Mouse (Mus musculus) heart, postnatal 0 days (tissue): ENCODE measurements around the gene Fam83e. TPM values are rescaled to one million over a fixed set of nuclear protein-coding genes. Genes with fewer than 3 reads are reported as not detected.

Experiments used
- ATAC-seq: fragments of 200-750 bp; cut with Nextera tagmentation; 2 replicates; pipeline ENCODE4 v1.8.0; 2017; ENCODE audit warnings: low read depth, moderate number of reproducible peaks, moderate library complexity; ENCODE audit not compliant: insufficient read depth
- DNase-seq: peaks from one replicate; pipeline ENCODE4 v3.0.0-alpha.2; 2016; ENCODE audit warnings: low spot score
- H3K27ac ChIP-seq: fragments of 300-500 bp; sonication (generic); 2 replicates; pipeline ENCODE4 v1.5.1; 2014; ENCODE audit warnings: low read depth, mild to moderate bottlenecking
- H3K27me3 ChIP-seq: fragments of 300-500 bp; sonication (generic); 2 replicates; pipeline ENCODE4 v1.6.1; 2014; ENCODE audit warnings: low read length, mixed read lengths; ENCODE audit not compliant: control insufficient read depth, insufficient read depth
- H3K36me3 ChIP-seq: fragments of 300-500 bp; sonication (generic); replicated peaks from 2 replicates; pipeline ENCODE4 v1.6.1; 2014; ENCODE audit warnings: low read length, mixed read lengths; ENCODE audit not compliant: control insufficient read depth, insufficient read depth
- H3K4me1 ChIP-seq: fragments of 300-500 bp; sonication (generic); 2 replicates; pipeline ENCODE4 v1.6.1; 2014; ENCODE audit warnings: antibody characterized with exemption; ENCODE audit not compliant: control insufficient read depth, insufficient read depth
- H3K4me2 ChIP-seq: fragments of 300-500 bp; sonication (generic); 2 replicates; pipeline ENCODE4 v1.6.1; 2014; ENCODE audit warnings: low read depth, mild to moderate bottlenecking, low read length, moderate library complexity
- H3K4me3 ChIP-seq: fragments of 300-500 bp; sonication (generic); 2 replicates; pipeline ENCODE4 v1.5.1; 2014; ENCODE audit warnings: low read depth, low read length
- H3K9ac ChIP-seq: fragments of 300-500 bp; sonication (generic); replicated peaks from 2 replicates; pipeline ENCODE4 v1.6.1; 2014; ENCODE audit warnings: low read depth, low read length, mixed read lengths
- H3K9me3 ChIP-seq: fragments of 300-500 bp; sonication (generic); replicated peaks from 2 replicates; pipeline ENCODE4 v1.6.1; 2016; ENCODE audit warnings: low read length; ENCODE audit not compliant: control insufficient read depth
- CTCF ChIP-seq: IDR thresholded peaks from 2 replicates; pipeline ENCODE4 v1.5.1; 2016; ENCODE audit warnings: antibody characterized with exemption, control low read depth, low read depth
- EP300 ChIP-seq: IDR thresholded peaks from 2 replicates; pipeline ENCODE4 v1.6.1; 2016; ENCODE audit warnings: antibody characterized with exemption, low read depth
- WGBS: fragments of 180-500 bp; shearing (Covaris S2); extraction: QIAGEN DNeasy Blood & Tissue Kit; methylation state at CpG from one replicate; pipeline ENCODE4 v1.1.7; 2014; 5-methylcytosine and 5-hydroxymethylcytosine counted together
- polyA plus RNA-seq: library from polyadenylated mRNA; unstranded; fragments of >200 nt; fragmentation: Nextera tagmentation; extraction: Ambion mirVana; gene quantifications from 2 replicates; pipeline ENCODE4 v1.2.1, GENCODE M21; 2015
- total RNA-seq: library from RNA; depleted of rRNA; stranded (reverse); fragments of >200 nt; gene quantifications from 2 replicates; pipeline ENCODE4 v1.2.3, GENCODE M21; 2014; ENCODE audit warnings: low replicate concordance; rRNA removed

The Fam83e gene
- total RNA-seq (not detected in 2 replicates), polyA plus RNA-seq (0.07 and 0.26 TPM in 2 replicates)

DNA sequence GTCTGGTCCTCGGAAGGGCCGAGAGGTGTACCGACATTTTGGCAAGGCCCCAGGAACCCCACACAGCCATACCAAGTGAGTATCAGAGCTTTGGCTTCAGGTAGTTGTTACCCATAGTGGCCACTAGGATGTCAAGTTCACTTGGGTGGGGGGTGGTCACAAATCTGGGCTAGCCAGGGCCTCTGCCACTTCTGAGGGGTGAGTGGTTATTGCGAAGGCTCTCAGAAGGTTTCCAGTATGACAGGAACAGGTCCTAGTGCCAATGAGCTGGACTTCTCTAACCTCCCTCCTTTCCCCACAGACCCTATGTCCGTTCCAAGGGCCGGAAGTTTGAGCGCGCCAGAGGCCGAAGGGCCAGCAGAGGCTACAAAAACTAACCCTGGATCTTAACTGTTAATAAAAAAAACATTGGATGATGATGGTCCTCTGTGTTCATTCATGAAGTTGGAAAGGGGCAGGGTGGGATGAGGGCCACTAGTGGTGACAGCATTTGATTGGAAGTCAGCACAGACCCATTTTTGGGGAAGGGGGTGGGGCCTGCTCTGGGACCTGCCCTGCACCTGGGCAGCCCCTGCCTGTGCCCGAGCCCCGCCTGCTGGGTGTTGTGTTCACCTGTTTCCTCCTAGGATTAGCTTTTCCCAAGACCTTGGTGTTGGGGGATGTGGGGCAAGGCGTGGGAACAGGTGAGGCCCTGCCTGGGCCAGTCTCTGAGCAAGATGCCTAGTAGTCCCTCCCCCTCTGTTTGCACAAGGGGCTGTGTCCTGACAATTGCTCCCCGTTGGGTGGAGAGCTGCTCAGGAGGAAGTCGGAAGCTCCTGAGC lies at the start of gene Fam83e:
Gene Fam83e, plus strand, starts transcription at position 800 of the 821 bp plus-strand sequence.
- Histone ChIP-seq H3K4me3 (no peak within 1 kb of the TSS), H3K27ac (no peak within 1 kb of the TSS), H3K4me1 (peaks cover 23% of the 10 kb centered on the region), H3K4me2 (no peak within 1 kb of the TSS), H3K9me3 (no peaks in the 10 kb centered on the region), H3K27me3 (no peaks in the 10 kb centered on the region), H3K9ac (no peak within 1 kb of the TSS), H3K36me3 (peaks cover 36% of the 10 kb centered on the region)
- ATAC-seq (no peak), DNase-seq (no peak)
- TF ChIP-seq CTCF, result no peak
- TF ChIP-seq EP300, result no peak
- 81% methylated on average over 14 of the region's 14 CpGs for WGBS

DNA sequence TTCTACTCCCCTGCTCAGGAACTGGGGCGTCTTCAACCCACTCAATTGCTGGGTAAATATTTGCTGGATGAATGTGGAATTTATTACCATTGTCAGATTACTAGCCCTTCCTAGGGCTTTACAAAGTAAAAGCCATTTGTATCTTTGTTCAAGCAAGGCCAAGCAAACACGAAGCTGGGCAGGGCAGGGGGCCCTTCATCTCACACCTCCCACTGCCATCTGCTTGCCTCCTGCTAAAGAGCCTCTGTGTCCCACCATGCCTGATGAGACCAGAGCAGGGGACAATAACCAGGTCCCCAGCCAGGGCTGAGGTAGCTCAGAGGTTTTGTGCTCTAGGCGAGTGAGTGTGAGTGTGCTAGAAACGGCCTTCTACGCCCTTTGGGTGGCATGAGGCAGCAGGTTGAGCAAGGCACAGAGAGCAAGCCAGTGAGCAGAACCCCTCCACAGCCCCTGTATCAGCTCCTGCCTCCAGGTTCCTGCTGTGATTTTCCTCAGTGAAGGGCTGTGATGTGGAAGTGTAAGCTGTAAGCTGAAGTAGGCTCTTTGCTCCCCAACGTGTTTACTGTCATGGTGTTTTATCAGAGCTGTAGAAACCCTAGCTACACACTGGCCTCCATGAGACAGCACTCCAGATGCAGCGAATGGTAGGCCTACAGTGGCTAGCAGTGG lies 43.3 kb upstream of the Fam83e start:
- Histone ChIP-seq H3K4me2 (no peak overlapping the region), H3K9ac (no peak overlapping the region), H3K36me3 (no peaks in the 10 kb centered on the region), H3K4me3 (no peak overlapping the region), H3K4me1 (peaks cover 26% of the 10 kb centered on the region), H3K27ac (no peak overlapping the region), H3K9me3 (no peaks in the 10 kb centered on the region), H3K27me3 (no peaks in the 10 kb centered on the region)
- ATAC-seq (no peak), DNase-seq (no peak)
- TF ChIP-seq EP300 (no peak), CTCF (no peak)
- 76% methylated on average over 7 of the region's 7 CpGs for WGBS

- H3K4me2 ChIP-seq, result no peak overlapping the region
- 92% methylated on average over 14 of the region's 14 CpGs for WGBS
- no peak overlapping the region for H3K9ac ChIP-seq
- H3K4me1 ChIP-seq, result peaks cover 26% of the 10 kb centered on the region
- DNase-seq, result no peak
- no peaks in the 10 kb centered on the region for H3K9me3 ChIP-seq
- H3K4me3 ChIP-seq, result no peak overlapping the region
- TF ChIP-seq EP300 (no peak), CTCF (no peak)
- H3K27ac ChIP-seq, result no peak overlapping the region
- no peaks in the 10 kb centered on the region for H3K36me3 ChIP-seq
- ATAC-seq, result no peak
- H3K27me3 ChIP-seq, result no peaks in the 10 kb centered on the region
These were observed 42.5 kb upstream of the Fam83e start for GRCm38 (mm10) chr7:45678513-45678912.

DNA sequence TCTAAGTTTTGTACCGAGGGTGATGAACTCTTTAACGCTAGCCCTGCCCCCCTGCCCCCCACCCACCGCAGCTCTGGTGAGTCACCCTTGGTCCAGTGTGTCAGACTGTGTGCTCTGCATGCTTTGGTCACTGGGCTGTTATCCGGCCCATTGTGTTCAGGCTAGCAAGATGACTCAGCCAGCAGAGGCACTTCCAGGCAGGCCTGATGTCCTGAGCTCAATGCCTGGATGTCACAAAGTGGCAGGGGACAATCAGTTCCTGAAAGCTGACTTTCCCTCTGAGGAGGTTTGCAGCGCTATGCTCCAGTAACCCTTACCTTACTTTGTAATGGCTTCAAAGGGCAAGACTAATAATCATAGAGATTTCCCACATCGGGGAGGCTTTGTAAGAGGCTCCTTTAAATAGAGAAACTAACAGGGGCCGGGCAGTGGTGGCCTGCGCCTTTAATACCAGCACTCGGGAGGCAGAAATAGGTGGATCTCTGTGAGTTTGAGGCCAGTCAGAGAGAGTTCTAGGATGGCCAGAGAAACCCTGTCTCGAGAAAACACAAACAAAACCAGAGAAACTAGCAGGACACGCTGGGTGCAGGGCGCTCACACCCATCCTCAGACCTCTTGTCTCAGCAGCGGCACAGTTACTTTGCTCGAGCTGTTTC lies 40.9 kb upstream of the Fam83e start:
- Histone ChIP-seq H3K27me3 (no peaks in the 10 kb centered on the region), H3K4me1 (peaks cover 26% of the 10 kb centered on the region), H3K4me2 (no peak overlapping the region), H3K27ac (peak overlapping the region; percentile 89), H3K9me3 (no peaks in the 10 kb centered on the region), H3K9ac (no peak overlapping the region; the same call in 1 of the 2 replicates), H3K4me3 (no peak overlapping the region), H3K36me3 (no peaks in the 10 kb centered on the region)
- ATAC-seq (peak; percentile 83), DNase-seq (peak; percentile 79)
- peak; percentile 90 for TF ChIP-seq EP300
- TF ChIP-seq CTCF, result no peak
- 49% methylated on average over 14 of the region's 14 CpGs for WGBS

DNA sequence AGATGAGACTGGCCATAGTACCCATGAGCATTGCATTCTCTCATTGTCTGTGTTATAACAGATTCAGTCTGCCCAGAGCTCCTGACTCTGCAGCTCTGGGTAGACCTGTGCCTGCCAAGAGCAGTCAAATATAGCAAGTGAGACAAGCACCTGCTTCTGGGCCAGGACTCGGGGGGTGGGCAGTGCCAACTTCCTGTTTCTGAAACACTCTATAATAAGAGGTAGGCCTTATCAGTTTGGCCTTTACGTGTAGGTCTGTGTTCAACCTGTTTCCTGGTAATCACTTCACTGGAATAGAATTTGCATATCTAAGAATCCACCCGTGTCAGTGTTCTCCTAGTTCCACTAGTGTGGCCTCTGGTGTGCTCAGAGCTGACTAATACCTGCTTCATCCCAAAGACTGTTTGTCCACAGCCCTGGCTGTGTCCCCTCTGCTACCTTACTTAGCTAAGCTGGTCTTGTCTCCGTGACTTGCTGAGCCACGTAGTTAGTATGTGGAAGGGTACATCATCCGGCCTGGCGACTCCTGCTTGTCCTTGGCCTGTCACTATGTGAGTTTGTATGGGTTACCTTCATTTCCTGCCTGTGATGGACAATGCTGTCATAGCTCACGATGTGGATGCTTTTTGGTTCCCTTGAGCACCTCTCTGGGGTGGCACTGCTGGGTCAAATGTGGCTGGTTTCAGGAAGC lies 39.8 kb upstream of the Fam83e start:
- H3K27ac ChIP-seq, result peak overlapping the region; percentile 89
- ATAC-seq (peak; percentile 70), DNase-seq (peak; percentile 87)
- WGBS, result 39% methylated on average over 8 of the region's 8 CpGs
- no peak overlapping the region; the same call in 1 of the 2 replicates for H3K9ac ChIP-seq
- H3K4me1 ChIP-seq, result peaks cover 26% of the 10 kb centered on the region
- no peak overlapping the region for H3K4me3 ChIP-seq
- H3K9me3 ChIP-seq, result no peaks in the 10 kb centered on the region
- no peaks in the 10 kb centered on the region for H3K36me3 ChIP-seq
- no peak overlapping the region for H3K4me2 ChIP-seq
- no peaks in the 10 kb centered on the region for H3K27me3 ChIP-seq
- TF ChIP-seq EP300 (peak; percentile 44; the same call in 1 of the 2 replicates), CTCF (no peak)
